12 mouse cellular contexts compared by ENCODE assay signal in the genomic region with DNA sequence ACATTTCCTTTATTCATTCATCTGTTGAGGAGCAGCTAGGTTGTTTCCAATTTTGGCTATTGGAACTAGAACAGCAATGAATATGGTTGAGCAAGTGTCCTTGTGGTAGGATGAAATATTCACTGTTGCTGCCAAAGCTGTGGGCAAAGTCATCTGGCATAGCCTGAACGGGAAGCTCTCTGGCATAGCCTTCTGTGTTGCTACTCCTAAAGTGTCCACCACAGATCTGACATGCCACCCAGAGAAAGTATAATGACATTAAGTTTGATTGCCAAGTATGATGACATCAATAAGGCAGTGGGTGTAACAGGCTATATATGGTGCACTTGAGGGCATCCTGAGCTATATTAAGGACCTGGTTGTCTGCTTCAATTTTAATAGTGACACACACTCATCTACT.
A peak's percentile ranks its signal among the peaks of the same experiment; 100 is the strongest.
DNase-seq lines count a peak whose midpoint lies in the region.
"Had no signal": no experiment of that assay in that cellular context is flagged by ENCODE, and none has a peak within 500 bp of the region (broad histone marks: within the 10 kb centered on the region; RNA-seq: fewer than 3 reads in every experiment).

No protein-coding gene starts in this region.

- H3K4me3 ChIP-seq in embryonic facial prominence, embryonic 10.5 days = no peak overlapping the region
- H3K4me3 ChIP-seq: forebrain, embryonic 15.5 days; midbrain, embryonic 13.5 days; neural tube, embryonic 13.5 days had no signal

- H3K27ac ChIP-seq in embryonic facial prominence, embryonic 10.5 days (replicated peaks) = no peak overlapping the region
- H3K27ac ChIP-seq: forebrain, embryonic 15.5 days; midbrain, embryonic 13.5 days; neural tube, embryonic 13.5 days; stomach, postnatal 0 days had no signal

- 92% methylated on average over 1 of the region's 1 CpGs for WGBS in embryonic facial prominence, embryonic 10.5 days

- H3K27me3 ChIP-seq in embryonic facial prominence, embryonic 10.5 days (replicated peaks; ENCODE audit: low read depth, poor library complexity, severe bottlenecking) = no peaks in the 10 kb centered on the region
- H3K27me3 ChIP-seq: forebrain, embryonic 15.5 days; midbrain, embryonic 13.5 days; neural tube, embryonic 13.5 days had no signal

- no peaks in the 10 kb centered on the region for H3K9me3 ChIP-seq in embryonic facial prominence, embryonic 10.5 days
- H3K9me3 ChIP-seq: forebrain, embryonic 15.5 days; midbrain, embryonic 13.5 days; neural tube, embryonic 13.5 days had no signal

- H3K4me1 ChIP-seq in embryonic facial prominence, embryonic 10.5 days = no peaks in the 10 kb centered on the region
- H3K4me1 ChIP-seq: forebrain, embryonic 15.5 days; midbrain, embryonic 13.5 days; neural tube, embryonic 13.5 days had no signal

- peak; percentile 4 to 70 for DNase-seq in layer of hippocampus, adult 18-20 months (ENCODE audit: low spot score in 2 of 2)
- DNase-seq in layer of hippocampus, postnatal 10 days (ENCODE audit: low spot score in 2 of 2) = no peak
- peak; percentile 11 to 39 for DNase-seq in adrenal gland, postnatal 36 days
- peak; percentile 7 to 22 for DNase-seq in layer of hippocampus, adult 8-10 months (ENCODE audit: low spot score in 2 of 2)
- peak; percentile 93 for DNase-seq in skeletal muscle tissue, adult 2 months (ENCODE audit: low read depth, low spot score)
- no peak for DNase-seq in embryonic facial prominence, embryonic 10.5 days (ENCODE audit: low spot score)
- no peak for DNase-seq in retina, embryonic 14.5 days (ENCODE audit: low spot score)
- DNase-seq: lung, postnatal 10 days had no signal

- no peaks in the 10 kb centered on the region for H3K36me3 ChIP-seq in embryonic facial prominence, embryonic 10.5 days (replicated peaks)
- H3K36me3 ChIP-seq: forebrain, embryonic 15.5 days; midbrain, embryonic 13.5 days; neural tube, embryonic 13.5 days had no signal

Comparison
In these comparisons a context has a peak if more than half of its experiments do, and no peak if none do; other contexts are left out.
1. DNase-seq: peak in layer of hippocampus, adult 18-20 months (2 of 2), adrenal gland, postnatal 36 days (2 of 2), layer of hippocampus, adult 8-10 months (2 of 2) and skeletal muscle tissue, adult 2 months (single experiment); none in layer of hippocampus, postnatal 10 days (0 of 2), embryonic facial prominence, embryonic 10.5 days (single experiment) and retina, embryonic 14.5 days (single experiment).